In the genomic region with DNA sequence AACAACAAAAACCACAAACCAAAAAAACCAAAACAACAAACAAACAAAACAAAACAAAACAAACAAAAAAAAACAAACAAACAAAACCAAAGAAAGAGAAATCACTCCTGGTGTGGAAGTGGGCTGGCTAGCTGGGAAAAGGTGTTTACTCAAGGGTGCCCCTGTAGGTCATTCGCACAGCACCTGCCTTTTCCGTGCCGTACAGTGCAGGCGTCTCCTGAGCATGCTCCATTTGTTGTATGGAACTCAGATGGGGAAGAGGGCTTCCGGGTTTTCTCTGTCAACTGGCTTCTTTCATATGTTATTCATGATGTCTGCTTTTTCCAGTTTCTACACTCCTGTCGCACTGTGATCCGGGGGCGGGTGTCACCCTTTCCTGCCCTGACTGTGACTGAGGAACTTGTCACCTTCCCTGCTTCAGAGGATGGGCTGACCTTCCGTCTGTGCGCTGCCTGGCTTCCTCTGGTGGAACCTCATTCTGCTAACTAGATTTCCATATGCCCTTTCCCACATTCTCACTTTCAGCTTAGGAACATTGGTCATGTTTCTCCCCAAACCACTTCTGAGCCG, we compare ENCODE assay signal across 11 mouse cellular contexts.
DNase-seq lines count a peak whose midpoint lies in the region; ATAC-seq and TF ChIP-seq lines count a peak whose summit lies in the region.
"Had no signal": no experiment of that assay in that cellular context is flagged by ENCODE, and none has a peak within 500 bp of the region (broad histone marks: within the 10 kb centered on the region; RNA-seq: fewer than 3 reads in every experiment).

No protein-coding gene starts in this region.

- no peaks in the 10 kb centered on the region for H3K27me3 ChIP-seq in kidney, embryonic 14.5 days (ENCODE audit: control insufficient read depth, insufficient read depth, low read length)
- no peaks in the 10 kb centered on the region for H3K27me3 ChIP-seq in kidney, adult 2 months (replicated peaks; ENCODE audit: control insufficient read depth, insufficient read depth, low read length)
- H3K27me3 ChIP-seq in ES-Bruce4 (ENCODE audit: control insufficient read depth, insufficient read depth, low read length, poor library complexity, severe bottlenecking): no peaks in the 10 kb centered on the region
- no peaks in the 10 kb centered on the region for H3K27me3 ChIP-seq in embryonic facial prominence, embryonic 14.5 days (replicated peaks; ENCODE audit: control insufficient read depth, insufficient read depth, low read length)
- no peaks in the 10 kb centered on the region for H3K27me3 ChIP-seq in liver, embryonic 13.5 days

- H3K9me3 ChIP-seq in kidney, embryonic 14.5 days (ENCODE audit: control insufficient read depth, low read length): no peaks in the 10 kb centered on the region
- no peaks in the 10 kb centered on the region for H3K9me3 ChIP-seq in ES-Bruce4 (replicated peaks; ENCODE audit: control insufficient read depth, insufficient read depth, low read length, poor library complexity, severe bottlenecking)
- 0 out of 2 replicates have a peak, but pooled peaks cover 5% of the 10 kb centered on the region for H3K9me3 ChIP-seq in embryonic facial prominence, embryonic 14.5 days (ENCODE audit: control insufficient read depth, low read length)
- H3K9me3 ChIP-seq in liver, embryonic 13.5 days (replicated peaks): no peaks in the 10 kb centered on the region

- WGBS in kidney, embryonic 14.5 days: 47% methylated on average over 11 of the region's 11 CpGs
- WGBS in kidney, adult 2 months: 41% methylated on average over 11 of the region's 11 CpGs
- 55% methylated on average over 11 of the region's 11 CpGs for WGBS in embryonic facial prominence, embryonic 14.5 days
- WGBS in liver, embryonic 13.5 days (ENCODE audit: insufficient replicate concordance): 43% methylated on average over 11 of the region's 11 CpGs

- TF ChIP-seq CTCF in kidney, adult 2 months (conservative IDR thresholded peaks at IDR 0.05; ENCODE audit: insufficient read depth, insufficient read length, low read depth, low read length): no peak
- peak; percentile 32 for TF ChIP-seq CTCF in ES-Bruce4 (IDR thresholded peaks at IDR 0.05; ENCODE audit: low read depth, low read length)

- no peak for TF ChIP-seq POLR2A in kidney, adult 2 months (IDR thresholded peaks at IDR 0.05; ENCODE audit: low read depth, low read length)
- TF ChIP-seq POLR2A in ES-Bruce4 (IDR thresholded peaks at IDR 0.05; ENCODE audit: insufficient read depth, low read length): no peak

- H3K4me2 ChIP-seq in kidney, embryonic 14.5 days (replicated peaks; ENCODE audit: low read depth, low read length): peak overlapping the region; percentile 21; the same call in 1 of the 2 replicates
- H3K4me2 ChIP-seq in embryonic facial prominence, embryonic 14.5 days (ENCODE audit: low read depth, low read length): peak overlapping the region; percentile 39
- H3K4me2 ChIP-seq in liver, embryonic 13.5 days: peak overlapping the region; percentile 32

- DNase-seq in kidney, adult 2 months: no peak
- no peak for DNase-seq in embryonic facial prominence, embryonic 14.5 days (ENCODE audit: low spot score)
- no peak for DNase-seq in liver, embryonic 13.5 days
- no peak for DNase-seq in cerebellum, postnatal 25 days
- DNase-seq in left cerebral cortex, adult 9 months (ENCODE audit: low spot score in 2 of 2): no peak
- no peak for DNase-seq in cerebellum, adult 9-11 months
- DNase-seq: cerebellum, adult 11 months; gastrocnemius, postnatal 36 days; left cerebral cortex, postnatal 4 days had no signal

- no peak overlapping the region for H3K4me3 ChIP-seq in kidney, embryonic 14.5 days (ENCODE audit: low read length)
- no peak overlapping the region for H3K4me3 ChIP-seq in kidney, adult 2 months (ENCODE audit: insufficient read depth, low read depth, low read length)
- no peak overlapping the region; the same call in 1 of the 2 replicates for H3K4me3 ChIP-seq in ES-Bruce4 (ENCODE audit: low read depth, low read length)
- peak overlapping the region; percentile 11; the same call in 1 of the 2 replicates for H3K4me3 ChIP-seq in embryonic facial prominence, embryonic 14.5 days (ENCODE audit: low read depth, low read length)
- no peak overlapping the region for H3K4me3 ChIP-seq in liver, embryonic 13.5 days (replicated peaks)

- H3K9ac ChIP-seq in kidney, embryonic 14.5 days (ENCODE audit: low read depth, low read length): no peak overlapping the region
- H3K9ac ChIP-seq in ES-Bruce4 (ENCODE audit: low read depth, poor library complexity, severe bottlenecking): no peak overlapping the region
- no peak overlapping the region for H3K9ac ChIP-seq in embryonic facial prominence, embryonic 14.5 days (ENCODE audit: low read depth, low read length)
- no peak overlapping the region for H3K9ac ChIP-seq in liver, embryonic 13.5 days

- H3K27ac ChIP-seq in kidney, embryonic 14.5 days (ENCODE audit: low read depth, low read length): no peak overlapping the region
- H3K27ac ChIP-seq in kidney, adult 2 months (ENCODE audit: insufficient read depth, low read depth, low read length): no peak overlapping the region
- no peak overlapping the region for H3K27ac ChIP-seq in ES-Bruce4 (ENCODE audit: insufficient read depth, low read length)
- H3K27ac ChIP-seq in embryonic facial prominence, embryonic 14.5 days (replicated peaks; ENCODE audit: low read depth, low read length): no peak overlapping the region
- no peak overlapping the region for H3K27ac ChIP-seq in liver, embryonic 13.5 days

- H3K4me1 ChIP-seq in kidney, embryonic 14.5 days (ENCODE audit: control insufficient read depth, insufficient read depth, low read length): 0 out of 2 replicates have a peak, but pooled peaks cover 4% of the 10 kb centered on the region
- no peaks in the 10 kb centered on the region for H3K4me1 ChIP-seq in kidney, adult 2 months (ENCODE audit: control insufficient read depth, insufficient read depth, low read length)
- H3K4me1 ChIP-seq in ES-Bruce4 (ENCODE audit: control insufficient read depth, insufficient read depth, low read length): no peaks in the 10 kb centered on the region
- no peaks in the 10 kb centered on the region for H3K4me1 ChIP-seq in embryonic facial prominence, embryonic 14.5 days (ENCODE audit: control insufficient read depth, insufficient read depth, low read length)
- H3K4me1 ChIP-seq in liver, embryonic 13.5 days (replicated peaks): no peaks in the 10 kb centered on the region

- ATAC-seq in kidney, embryonic 14.5 days (ENCODE audit: low FRiP score, low TSS enrichment): no peak
- no peak for ATAC-seq in embryonic facial prominence, embryonic 14.5 days (ENCODE audit: low read depth)
- ATAC-seq in liver, embryonic 13.5 days (ENCODE audit: low read depth): no peak

- H3K36me3 ChIP-seq in kidney, embryonic 14.5 days (ENCODE audit: control insufficient read depth, insufficient read depth, low read length): no peaks in the 10 kb centered on the region
- H3K36me3 ChIP-seq in kidney, adult 2 months (ENCODE audit: control insufficient read depth, insufficient read depth, low read length): no peaks in the 10 kb centered on the region
- no peaks in the 10 kb centered on the region for H3K36me3 ChIP-seq in ES-Bruce4 (ENCODE audit: control insufficient read depth, insufficient read depth, low read length, poor library complexity, severe bottlenecking)
- no peaks in the 10 kb centered on the region for H3K36me3 ChIP-seq in embryonic facial prominence, embryonic 14.5 days (ENCODE audit: control insufficient read depth, insufficient read depth, low read length)
- no peaks in the 10 kb centered on the region for H3K36me3 ChIP-seq in liver, embryonic 13.5 days

- TF ChIP-seq EP300 in ES-Bruce4 (IDR thresholded peaks at IDR 0.05; ENCODE audit: insufficient read depth, low read depth, low read length): no peak
